Mouse (Mus musculus) forebrain, embryonic 15.5 days (tissue): ENCODE measurements at regions not wholly inside any gene's neighbourhood (a gene's known extent, or its start where the extent isn't known, plus 50 kb on each side); places are given as distances from the start of the nearest gene placed in this dataset.
"Not testable (repeated sequence)": the region's sequence is repeated elsewhere in the genome, so short reads cannot be mapped to it uniquely, and the experiment has no call there.

Experiments
- ATAC-seq: fragments of 200-750 bp; cut with Nextera tagmentation; replicated peaks from 2 replicates; pipeline ENCODE4 v1.8.0; 2017; ENCODE audit warnings: mild to moderate bottlenecking, moderate TSS enrichment, moderate library complexity
- H3K27ac ChIP-seq: fragments of 300-500 bp; sonication (generic); replicated peaks from 2 replicates; pipeline ENCODE4 v1.5.1; 2015; ENCODE audit warnings: mild to moderate bottlenecking, inconsistent platforms
- H3K27me3 ChIP-seq: fragments of 300-500 bp; sonication (generic); 2 replicates; pipeline ENCODE4 v1.6.1; 2015; ENCODE audit warnings: inconsistent platforms
- H3K36me3 ChIP-seq: fragments of 300-500 bp; sonication (generic); 2 replicates; pipeline ENCODE4 v1.6.1; 2015; ENCODE audit warnings: mild to moderate bottlenecking, inconsistent platforms
- H3K4me1 ChIP-seq: fragments of 300-500 bp; sonication (generic); 2 replicates; pipeline ENCODE4 v1.6.1; 2015; ENCODE audit warnings: inconsistent platforms
- H3K4me2 ChIP-seq: fragments of 300-500 bp; sonication (generic); replicated peaks from 2 replicates; pipeline ENCODE4 v1.6.1; 2015; ENCODE audit warnings: mild to moderate bottlenecking, inconsistent platforms
- H3K4me3 ChIP-seq: fragments of 300-500 bp; sonication (generic); 2 replicates; pipeline ENCODE4 v1.5.1; 2015; ENCODE audit warnings: mild to moderate bottlenecking, inconsistent platforms
- H3K9ac ChIP-seq: fragments of 300-500 bp; sonication (generic); replicated peaks from 2 replicates; pipeline ENCODE4 v1.6.1; 2015; ENCODE audit warnings: mild to moderate bottlenecking, inconsistent platforms
- H3K9me3 ChIP-seq: fragments of 300-500 bp; sonication (generic); 2 replicates; pipeline ENCODE4 v1.6.1; 2016; ENCODE audit warnings: inconsistent platforms
- WGBS: fragments of 180-500 bp; shearing (Covaris S2); methylation state at CpG from one replicate; pipeline ENCODE4 v1.1.7; 2015; ENCODE audit warnings: mixed read lengths; 5-methylcytosine and 5-hydroxymethylcytosine counted together

DNA sequence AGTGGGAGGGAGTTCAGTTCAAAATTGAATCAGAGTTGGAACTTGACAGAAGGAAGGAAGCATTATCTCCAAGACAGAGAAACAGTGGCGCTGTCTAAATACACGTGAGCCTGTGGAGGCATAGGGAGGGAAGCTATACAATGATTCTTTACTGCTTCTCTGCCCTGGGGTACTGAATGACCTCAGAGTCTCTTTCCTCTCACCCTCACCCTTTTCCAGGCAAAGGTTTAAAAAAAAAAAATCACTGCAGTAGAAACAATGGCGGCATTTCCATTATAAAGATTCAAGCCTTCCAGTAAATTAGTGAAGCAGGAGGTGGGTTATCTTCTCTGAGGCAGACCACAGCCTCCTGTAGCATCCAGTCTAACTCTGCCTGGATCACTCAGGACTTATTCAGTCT lies 112.2 kb upstream of the Plxna2 start:
- H3K27me3 ChIP-seq, result no peaks in the 10 kb centered on the region
- ATAC-seq, result no peak
- H3K4me2 ChIP-seq, result no peak overlapping the region
- no peak overlapping the region for H3K27ac ChIP-seq
- H3K9me3 ChIP-seq, result no peaks in the 10 kb centered on the region
- 21% methylated on average over 3 of the region's 3 CpGs for WGBS
- no peaks in the 10 kb centered on the region for H3K36me3 ChIP-seq
- no peak overlapping the region for H3K4me3 ChIP-seq
- no peaks in the 10 kb centered on the region; the same call in 1 of the 2 replicates for H3K4me1 ChIP-seq
- H3K9ac ChIP-seq, result no peak overlapping the region

DNA sequence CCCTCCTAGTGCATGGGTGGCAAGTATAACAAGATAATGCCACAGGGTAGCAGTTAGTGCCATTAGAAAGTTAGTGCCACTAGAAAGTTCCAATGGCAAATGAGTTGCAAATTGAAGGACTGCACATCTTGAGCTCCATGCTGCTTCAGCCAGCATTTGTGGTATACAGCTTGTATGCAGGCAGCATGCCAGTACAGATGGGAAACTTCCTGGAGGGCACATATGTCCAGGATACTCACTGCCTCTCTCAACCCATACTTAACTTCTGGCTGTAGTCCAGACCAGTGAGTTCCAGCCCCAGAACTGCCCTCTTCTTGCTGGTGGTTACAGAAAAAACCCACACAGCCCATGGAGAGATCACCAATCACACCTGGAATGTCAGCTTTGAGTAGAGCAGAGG lies 113.8 kb upstream of the Plxna2 start:
- no peaks in the 10 kb centered on the region for H3K9me3 ChIP-seq
- no peaks in the 10 kb centered on the region for H3K27me3 ChIP-seq
- ATAC-seq, result no peak; the same call in 1 of the 2 replicates
- H3K4me3 ChIP-seq, result no peak overlapping the region
- H3K9ac ChIP-seq, result no peak overlapping the region
- H3K4me1 ChIP-seq, result no peaks in the 10 kb centered on the region; the same call in 1 of the 2 replicates
- no peak overlapping the region for H3K4me2 ChIP-seq
- H3K36me3 ChIP-seq, result no peaks in the 10 kb centered on the region
- no peak overlapping the region for H3K27ac ChIP-seq

DNA sequence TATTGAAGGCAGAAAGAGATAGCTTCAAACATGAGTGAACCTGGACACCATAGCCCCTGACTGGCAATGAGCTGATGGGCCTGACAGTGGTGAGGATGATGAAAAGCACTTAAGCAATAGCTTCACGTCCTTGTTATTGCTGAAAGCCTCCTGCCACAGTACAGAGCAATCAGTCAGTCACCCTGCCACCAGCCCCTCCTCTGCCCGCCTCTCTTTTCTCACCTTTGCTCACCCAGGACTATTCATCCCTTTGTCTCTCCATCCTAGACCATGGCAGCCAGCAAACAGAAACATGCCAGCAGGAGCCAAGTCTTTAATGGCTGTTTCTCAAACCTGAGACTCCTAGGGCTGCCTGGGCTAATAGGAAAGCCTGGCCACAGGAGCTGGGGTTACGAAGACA lies 114.5 kb upstream of the Plxna2 start:
- H3K27me3 ChIP-seq, result no peaks in the 10 kb centered on the region
- peak; percentile 67 for ATAC-seq

DNA sequence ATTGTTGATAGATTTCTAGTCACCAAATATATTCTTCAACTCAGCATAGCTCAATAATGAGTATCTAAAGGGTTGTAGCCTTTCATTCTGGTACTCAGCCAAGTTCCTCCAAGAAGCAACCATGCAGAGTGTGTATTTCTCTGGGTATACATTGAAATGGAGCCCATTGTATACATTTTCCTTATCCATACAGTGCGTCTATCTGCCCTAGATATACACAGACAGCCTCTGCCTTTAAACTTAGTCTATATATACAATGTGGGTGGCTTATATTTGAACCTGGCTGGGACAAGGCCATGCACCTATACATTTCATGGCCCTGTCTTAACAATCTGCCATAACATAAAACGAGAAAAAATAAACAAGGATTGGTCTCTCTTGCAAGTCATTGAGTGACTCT lies 121.6 kb upstream of the Plxna2 start:
- ATAC-seq, result no peak
- H3K9me3 ChIP-seq, result no peaks in the 10 kb centered on the region
- no peaks in the 10 kb centered on the region for H3K36me3 ChIP-seq
- H3K9ac ChIP-seq, result no peak overlapping the region
- H3K4me3 ChIP-seq, result no peak overlapping the region
- WGBS, result 90% methylated on average over 2 of the region's 2 CpGs
- no peaks in the 10 kb centered on the region for H3K4me1 ChIP-seq
- no peak overlapping the region for H3K4me2 ChIP-seq
- no peaks in the 10 kb centered on the region for H3K27me3 ChIP-seq
- H3K27ac ChIP-seq, result no peak overlapping the region

More for the DNA sequence above, 114.5 kb upstream of the Plxna2 start:
- no peak overlapping the region for H3K4me2 ChIP-seq
- 16% methylated on average over 3 of the region's 3 CpGs for WGBS
- no peaks in the 10 kb centered on the region; the same call in 1 of the 2 replicates for H3K4me1 ChIP-seq
- H3K4me3 ChIP-seq, result no peak overlapping the region
- H3K9ac ChIP-seq, result no peak overlapping the region
- no peaks in the 10 kb centered on the region for H3K9me3 ChIP-seq
- H3K36me3 ChIP-seq, result no peaks in the 10 kb centered on the region
- no peak overlapping the region for H3K27ac ChIP-seq

DNA sequence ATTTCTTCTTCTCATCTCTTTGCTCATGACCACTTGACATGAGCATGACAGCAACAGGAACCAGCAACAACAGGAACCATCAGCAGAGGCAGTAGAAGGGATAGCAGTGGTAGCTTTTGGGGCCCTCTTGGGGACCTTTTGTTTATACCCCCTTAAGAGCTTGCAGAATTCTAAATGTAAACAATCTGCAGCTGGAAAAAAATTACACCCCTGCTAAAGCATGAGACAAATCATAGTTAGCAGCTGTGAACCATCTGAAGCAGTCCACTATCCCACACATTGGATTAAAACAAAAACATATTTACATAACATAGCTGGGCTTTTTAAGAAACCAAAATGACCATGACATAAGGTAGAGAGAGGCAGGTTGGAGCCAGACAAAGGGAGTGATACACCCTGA lies 126.9 kb upstream of the Plxna2 start:
- Histone ChIP-seq H3K9me3 (no peaks in the 10 kb centered on the region), H3K9ac (no peak overlapping the region), H3K4me1 (no peaks in the 10 kb centered on the region), H3K36me3 (no peaks in the 10 kb centered on the region), H3K27me3 (no peaks in the 10 kb centered on the region), H3K4me3 (no peak overlapping the region), H3K27ac (no peak overlapping the region), H3K4me2 (no peak overlapping the region)
- ATAC-seq, result no peak

DNA sequence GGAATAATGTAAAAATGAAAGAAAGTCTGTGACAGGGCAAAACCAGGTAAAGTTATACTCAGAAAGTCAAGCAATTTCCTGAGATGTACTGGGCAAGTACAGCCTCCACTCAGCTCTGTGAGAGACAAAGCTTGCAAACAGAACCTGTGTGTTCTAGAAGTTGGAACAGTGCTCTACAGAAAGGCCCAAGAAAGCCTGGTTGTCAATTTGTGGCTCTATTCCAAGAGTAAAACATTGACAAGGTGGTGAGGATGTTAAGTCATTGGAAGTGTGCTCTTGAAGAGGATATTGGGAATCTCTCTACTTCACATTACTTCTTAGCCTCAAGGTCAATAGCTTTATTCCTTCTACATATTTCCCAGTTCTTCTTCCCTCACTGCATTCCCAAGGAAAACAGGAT lies 129.9 kb upstream of the Plxna2 start:
- 0 out of 2 replicates have a peak, but pooled peaks cover 4% of the 10 kb centered on the region for H3K4me1 ChIP-seq
- no peaks in the 10 kb centered on the region for H3K36me3 ChIP-seq
- no peak overlapping the region for H3K4me2 ChIP-seq
- no peak overlapping the region for H3K9ac ChIP-seq
- no peak overlapping the region for H3K27ac ChIP-seq
- H3K4me3 ChIP-seq, result no peak overlapping the region
- no peaks in the 10 kb centered on the region for H3K27me3 ChIP-seq
- no peaks in the 10 kb centered on the region for H3K9me3 ChIP-seq
- no peak for ATAC-seq

DNA sequence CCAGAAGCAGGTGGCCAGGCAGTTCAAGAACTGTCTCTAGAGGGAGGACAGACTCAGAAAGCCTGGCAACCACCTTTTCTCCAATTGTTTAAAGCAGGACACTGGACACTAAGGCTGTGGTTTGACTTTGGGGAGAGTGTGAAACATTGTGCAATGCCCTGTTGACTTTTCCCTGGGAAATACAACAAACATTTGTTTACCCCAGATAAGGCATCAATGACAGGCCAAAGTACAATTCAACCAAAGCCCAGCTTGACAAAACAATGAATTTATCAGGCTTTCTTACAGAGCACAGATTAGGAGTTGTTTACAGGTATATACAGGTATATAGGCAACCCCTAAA lies 135.3 kb upstream of the Plxna2 start:
- no peak overlapping the region for H3K9ac ChIP-seq
- no peak overlapping the region for H3K4me3 ChIP-seq
- no peak overlapping the region for H3K27ac ChIP-seq
- no peaks in the 10 kb centered on the region for H3K36me3 ChIP-seq
- no peaks in the 10 kb centered on the region for H3K27me3 ChIP-seq
- no peak overlapping the region for H3K4me2 ChIP-seq
- ATAC-seq, result no peak
- H3K9me3 ChIP-seq, result no peaks in the 10 kb centered on the region
- 0 out of 2 replicates have a peak, but pooled peaks cover 4% of the 10 kb centered on the region for H3K4me1 ChIP-seq

DNA sequence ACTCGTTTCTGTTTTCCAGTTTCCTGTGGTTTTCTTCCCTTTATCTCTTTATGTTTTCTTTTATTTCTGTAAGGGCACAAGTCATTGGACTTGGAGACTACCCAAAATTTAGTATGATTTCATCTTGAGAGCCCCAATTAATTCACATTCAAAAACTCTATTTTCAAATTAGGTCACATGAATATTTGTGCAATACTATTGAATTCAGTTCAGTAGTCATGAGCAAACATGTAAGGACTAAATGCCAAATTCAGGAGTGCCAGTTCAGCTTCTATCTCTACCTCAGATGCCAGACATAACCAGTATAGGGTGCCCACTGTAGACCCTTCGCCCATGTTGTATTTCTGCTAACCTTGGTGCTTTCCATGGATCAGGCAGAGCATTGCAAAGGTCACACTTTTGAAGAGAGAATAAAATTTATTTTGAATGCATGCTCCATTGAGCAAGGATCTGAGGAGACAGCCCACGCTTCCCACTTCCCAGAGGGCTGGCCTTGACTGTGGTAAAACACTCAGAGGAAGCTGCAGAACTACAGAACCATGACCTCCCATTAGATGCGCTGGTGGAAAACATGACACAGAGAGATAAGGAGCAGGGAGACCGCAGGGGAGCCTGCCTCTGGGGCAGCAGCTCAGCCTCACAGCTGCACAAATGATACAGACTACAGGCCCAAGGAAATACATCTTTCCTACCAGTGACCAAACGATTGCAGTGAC lies 135.9 kb upstream of the Plxna2 start:
- no peaks in the 10 kb centered on the region for H3K27me3 ChIP-seq
- no peaks in the 10 kb centered on the region for H3K36me3 ChIP-seq
- no peak overlapping the region for H3K27ac ChIP-seq
- no peak overlapping the region for H3K9ac ChIP-seq
- H3K4me1 ChIP-seq, result 0 out of 2 replicates have a peak, but pooled peaks cover 4% of the 10 kb centered on the region
- no peak overlapping the region for H3K4me2 ChIP-seq
- no peaks in the 10 kb centered on the region for H3K9me3 ChIP-seq
- no peak for ATAC-seq
- H3K4me3 ChIP-seq, result no peak overlapping the region
- WGBS, result 86% methylated on average over 6 of the region's 6 CpGs

DNA sequence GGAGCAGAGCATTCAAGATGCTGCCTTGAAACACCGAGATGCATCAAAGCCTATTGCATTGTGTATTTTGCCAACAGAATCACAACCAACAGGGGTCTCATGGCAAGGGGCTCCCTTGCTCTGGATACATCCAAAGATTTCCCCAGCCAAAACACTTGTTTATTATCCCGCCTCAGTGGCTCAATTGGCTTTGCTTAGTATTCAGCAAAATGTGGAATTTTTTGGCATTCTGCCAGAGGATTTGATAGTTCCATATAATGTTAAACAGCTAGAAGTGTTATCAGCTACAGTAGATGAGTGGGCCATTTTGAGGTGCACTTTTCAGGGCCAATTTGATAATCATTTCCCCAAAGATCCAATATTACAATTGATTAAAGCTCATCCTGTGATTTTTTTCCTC lies 146.7 kb upstream of the Plxna2 start:
- not testable (repeated sequence) for H3K4me2 ChIP-seq, H3K4me1 ChIP-seq, H3K36me3 ChIP-seq, H3K27me3 ChIP-seq, H3K9me3 ChIP-seq, H3K9ac ChIP-seq, ATAC-seq, H3K4me3 ChIP-seq, H3K27ac ChIP-seq
- 72% methylated on average over 2 of the region's 2 CpGs for WGBS

DNA sequence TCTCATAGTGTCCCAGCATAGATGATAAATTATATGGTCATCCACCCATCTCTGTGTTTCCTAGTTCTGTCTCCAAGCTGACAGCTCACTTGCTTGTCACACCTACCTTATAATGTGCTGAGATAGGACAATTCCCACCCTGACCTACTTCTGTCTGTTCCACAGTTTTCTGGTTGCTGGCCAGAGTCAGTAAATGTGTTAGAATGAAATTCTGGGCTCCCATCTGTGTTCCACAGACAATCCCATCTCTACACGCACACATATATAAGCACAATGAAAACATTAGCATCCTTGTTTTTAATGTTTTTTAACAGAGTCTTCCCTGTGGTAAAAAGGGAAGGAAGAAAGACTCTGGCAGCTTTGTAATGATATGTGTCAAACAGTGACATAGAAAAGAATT lies 165.5 kb upstream of the Plxna2 start:
- Histone ChIP-seq H3K36me3 (no peaks in the 10 kb centered on the region), H3K27ac (peak overlapping the region; percentile 46), H3K9me3 (no peaks in the 10 kb centered on the region), H3K4me2 (no peak overlapping the region), H3K4me1 (peaks cover 7% of the 10 kb centered on the region; the same call in 1 of the 2 replicates), H3K27me3 (no peaks in the 10 kb centered on the region), H3K4me3 (no peak overlapping the region), H3K9ac (no peak overlapping the region)
- peak; percentile 29; the same call in 1 of the 2 replicates for ATAC-seq
- 55% methylated on average over 1 of the region's 1 CpGs for WGBS

DNA sequence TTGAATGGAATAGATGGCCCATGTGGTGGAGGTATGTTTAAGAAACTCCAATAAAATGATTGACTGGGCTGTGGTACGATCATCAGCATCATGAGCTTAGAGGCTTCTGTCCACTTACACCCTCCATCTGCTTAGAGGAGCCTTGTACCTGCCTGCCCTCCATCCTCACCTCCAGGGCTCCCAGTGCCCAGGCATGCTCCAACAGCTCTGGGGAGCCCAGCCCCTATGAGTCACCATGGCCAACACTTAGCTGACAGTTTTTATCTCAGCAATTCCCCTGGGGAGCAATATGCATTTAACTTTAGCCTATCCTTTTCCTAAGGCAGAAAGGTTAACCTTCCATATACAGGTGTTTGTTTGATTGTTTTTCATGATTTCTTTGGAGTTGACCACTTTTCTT lies 174.3 kb upstream of the Plxna2 start:
- H3K9ac ChIP-seq, result no peak overlapping the region
- no peaks in the 10 kb centered on the region for H3K9me3 ChIP-seq
- no peak overlapping the region for H3K4me3 ChIP-seq
- 83% methylated on average over 1 of the region's 1 CpGs for WGBS
- ATAC-seq, result no peak
- no peaks in the 10 kb centered on the region for H3K27me3 ChIP-seq
- no peak overlapping the region for H3K27ac ChIP-seq
- H3K4me2 ChIP-seq, result no peak overlapping the region
- H3K4me1 ChIP-seq, result no peaks in the 10 kb centered on the region
- H3K36me3 ChIP-seq, result no peaks in the 10 kb centered on the region

DNA sequence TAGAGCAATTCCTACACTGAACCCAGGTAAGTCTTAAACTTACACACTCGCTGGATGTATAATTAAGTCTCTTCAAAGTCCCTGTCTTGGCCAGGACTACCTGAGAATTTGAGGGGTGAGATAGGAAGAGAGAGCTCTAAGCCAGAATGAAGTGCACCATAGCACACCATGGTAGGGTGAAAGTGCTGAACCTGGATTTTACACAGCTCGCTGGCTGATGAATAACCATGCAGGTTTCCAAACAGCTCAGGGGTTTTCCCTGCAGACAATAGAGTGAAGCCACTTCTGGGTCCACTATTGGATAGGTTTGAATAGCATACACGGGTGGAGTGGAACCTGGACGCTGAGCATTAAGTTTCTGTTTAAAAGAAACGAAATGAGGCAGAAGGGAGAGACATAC lies 180.7 kb upstream of the Plxna2 start:
- no peak for ATAC-seq
- peaks cover 4% of the 10 kb centered on the region for H3K4me1 ChIP-seq
- no peak overlapping the region for H3K4me2 ChIP-seq
- H3K9ac ChIP-seq, result no peak overlapping the region
- no peaks in the 10 kb centered on the region for H3K36me3 ChIP-seq
- H3K9me3 ChIP-seq, result no peaks in the 10 kb centered on the region
- 77% methylated on average over 5 of the region's 5 CpGs for WGBS
- H3K4me3 ChIP-seq, result no peak overlapping the region
- H3K27ac ChIP-seq, result 0 out of 2 replicates have a peak overlapping the region, but pooled peaks have one; percentile 4
- H3K27me3 ChIP-seq, result no peaks in the 10 kb centered on the region

DNA sequence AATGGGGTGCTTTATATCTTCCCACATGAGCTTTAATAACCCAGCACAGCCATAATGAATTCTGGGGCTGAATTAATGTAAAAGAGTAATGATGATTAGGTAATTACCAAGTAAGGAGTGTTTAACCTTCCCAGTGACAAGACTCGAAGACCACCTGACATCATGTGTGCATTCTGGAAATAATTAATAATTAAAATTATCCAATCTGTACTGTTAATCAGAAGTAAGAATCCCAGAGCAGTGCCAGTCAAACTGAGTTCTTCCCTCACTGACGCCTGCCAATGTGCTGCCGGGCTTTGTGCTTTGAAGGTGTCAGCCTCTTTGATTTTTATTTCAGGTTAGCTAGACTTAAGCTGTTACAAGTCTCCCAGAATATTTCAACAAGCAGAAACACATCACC lies 183.0 kb upstream of the Plxna2 start:
- 0 out of 2 replicates have a peak, but pooled peaks have one; percentile 26 for ATAC-seq
- 36% methylated on average over 3 of the region's 3 CpGs for WGBS
- Histone ChIP-seq H3K4me3 (no peak overlapping the region), H3K9ac (no peak overlapping the region), H3K27ac (no peak overlapping the region), H3K4me2 (no peak overlapping the region), H3K4me1 (peaks cover 4% of the 10 kb centered on the region), H3K9me3 (no peaks in the 10 kb centered on the region), H3K36me3 (no peaks in the 10 kb centered on the region), H3K27me3 (no peaks in the 10 kb centered on the region)
